Mouse (Mus musculus) megakaryocyte, adult 5-6 weeks (primary cell): ENCODE measurements around the gene Rbm24. TPM values are rescaled to one million over a fixed set of nuclear protein-coding genes. Genes with fewer than 3 reads are reported as not detected.

Experiments used
- ATAC-seq: 2 replicates; pipeline ENCODE4 v1.8.0; 2016; ENCODE audit warnings: mild to moderate bottlenecking, inconsistent platforms; ENCODE audit not compliant: poor library complexity, severe bottlenecking
- total RNA-seq, 2 experiments: library from RNA; stranded (forward) in 1 of 2; stranded (reverse) in 1 of 2; fragments of 153-499, 151-499 nt in 1 of 2; fragments of 221-1000, 200-1000 nt in 1 of 2; gene quantifications; 2 replicates each; pipeline versions ENCODE4 v1.2.3 to v1.2.4; 2015 to 2017

Rbm24 gene
- total RNA-seq, 2 experiments from 2014 or later = not detected

DNA sequence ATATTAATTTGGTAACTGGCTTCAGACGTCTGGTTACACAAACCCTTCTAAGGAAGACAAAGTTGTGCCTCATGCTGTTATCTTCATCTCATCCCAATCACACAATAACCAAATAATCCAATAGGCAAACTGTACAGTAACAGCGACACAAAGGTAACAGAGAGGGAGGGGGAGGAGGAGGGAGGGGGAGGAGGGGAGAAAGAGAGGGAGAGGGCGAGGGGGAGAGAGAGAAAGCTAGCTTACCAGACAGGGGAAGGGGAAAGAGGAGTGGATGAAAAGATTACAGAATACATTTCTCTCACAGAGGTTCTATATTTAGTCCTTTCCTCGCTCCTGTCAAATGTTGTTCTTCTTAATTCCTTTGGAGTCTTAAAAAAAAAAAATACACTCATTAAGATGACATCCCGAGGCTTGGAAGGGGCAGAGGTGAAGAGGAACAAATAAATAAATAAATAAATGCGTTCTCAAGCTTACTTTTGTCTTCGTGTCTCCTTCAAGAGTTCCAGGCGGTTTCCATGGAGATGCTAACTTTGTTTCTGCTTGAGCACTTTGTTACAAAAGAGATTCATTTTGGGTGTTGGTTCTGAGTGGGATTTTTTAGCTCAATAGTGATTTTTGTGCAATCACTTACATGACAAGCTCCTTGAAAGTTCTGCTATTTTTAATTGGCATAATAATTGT is 15.8 kb downstream of the Rbm24 start:
- no peak for ATAC-seq

DNA sequence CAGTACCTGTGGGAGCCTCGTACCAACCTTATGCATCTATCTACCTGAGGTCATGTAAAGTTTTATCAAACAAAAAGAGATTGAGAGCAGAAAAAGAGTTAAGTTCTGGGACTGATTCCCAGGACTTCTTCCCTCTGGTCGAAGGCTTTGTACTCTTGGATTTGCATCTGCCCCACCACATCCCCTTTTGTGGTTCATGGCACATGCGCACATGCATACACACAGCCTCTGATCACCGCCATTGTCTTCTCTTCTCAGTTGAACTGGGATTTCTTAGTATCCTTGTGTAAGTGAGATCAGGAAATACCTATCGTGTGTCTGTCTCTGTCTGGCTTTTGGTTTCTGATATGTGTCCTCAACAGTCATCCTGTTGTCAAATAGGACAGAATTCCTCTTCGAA is 20.7 kb downstream of the Rbm24 start:
- no peak for ATAC-seq

DNA sequence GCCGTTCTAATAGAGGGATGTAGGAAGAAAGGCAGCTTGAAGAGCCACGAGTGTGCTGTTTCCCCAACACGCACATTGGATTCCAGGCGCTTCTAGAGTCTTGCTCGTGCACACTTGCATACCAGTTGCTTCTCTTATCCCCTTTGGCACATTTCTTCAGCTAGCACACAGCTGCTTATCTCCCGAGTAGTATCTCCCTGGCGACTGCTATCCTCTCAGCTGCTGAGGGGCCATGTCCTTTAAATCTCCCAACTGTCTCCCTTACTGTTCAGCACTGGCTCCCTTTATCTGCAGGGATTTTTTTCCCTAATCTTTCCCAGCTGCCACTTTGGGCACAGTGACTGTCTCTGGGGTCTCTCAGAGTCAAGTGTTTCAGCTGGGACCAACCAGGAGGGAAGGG is 25.8 kb downstream of the Rbm24 start:
- ATAC-seq = no peak

DNA sequence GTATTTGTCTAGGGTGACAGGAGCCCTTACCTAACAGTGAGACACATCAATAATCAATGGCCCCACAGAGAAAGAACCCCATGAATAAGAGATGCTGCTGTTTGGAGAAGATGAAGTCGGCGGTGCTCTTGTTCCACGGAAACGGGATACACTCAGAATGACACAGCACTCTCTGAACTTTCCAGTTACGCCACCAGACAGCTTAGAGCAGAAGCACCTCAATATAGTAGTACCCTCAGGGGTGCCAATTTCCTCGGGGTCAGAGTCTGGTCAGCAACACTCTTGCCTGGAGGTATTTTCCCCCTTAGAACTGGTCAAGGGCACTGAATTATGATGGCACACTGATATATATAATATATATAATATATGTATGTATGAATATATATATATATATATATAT is 27.8 kb downstream of the Rbm24 start:
- no peak for ATAC-seq

DNA sequence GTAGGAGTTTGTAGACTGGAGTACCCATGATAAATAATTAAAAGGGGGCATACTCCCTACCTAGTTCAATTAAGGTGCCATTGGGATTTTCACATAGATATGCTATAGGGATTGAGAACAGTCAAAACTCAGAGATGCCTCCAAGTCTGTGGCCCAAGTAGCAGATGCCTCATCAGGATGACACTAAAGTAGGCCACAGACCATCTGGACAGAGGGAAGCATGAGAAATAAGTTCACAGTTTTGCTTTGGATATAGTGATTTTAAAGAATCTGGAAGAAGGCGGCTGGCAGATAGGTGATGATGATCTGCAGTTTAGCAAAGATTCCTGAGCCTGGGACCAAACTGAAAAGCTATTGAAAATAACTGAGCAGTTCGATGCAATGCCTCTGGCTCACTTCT is 30.0 kb downstream of the Rbm24 start:
- ATAC-seq = no peak

DNA sequence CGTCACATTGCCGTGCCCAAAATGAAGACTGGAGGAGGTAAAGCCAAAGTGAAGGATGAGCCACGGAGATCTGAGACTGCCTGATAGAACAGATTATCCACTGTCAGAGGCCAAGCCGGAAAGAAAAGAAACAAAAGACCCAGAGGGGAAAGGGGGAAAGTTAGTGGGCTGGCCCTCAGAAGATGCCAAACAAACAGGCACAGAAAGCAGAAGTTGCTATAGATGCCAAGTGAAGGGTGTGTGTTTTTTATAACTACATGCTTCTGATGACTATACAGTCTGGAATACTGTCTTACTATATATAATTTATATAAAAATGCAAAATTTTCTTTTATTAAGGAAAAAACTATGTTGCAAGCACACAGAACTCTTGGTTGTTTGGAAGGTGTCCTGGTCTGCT is 31.7 kb downstream of the Rbm24 start:
- ATAC-seq = no peak

DNA sequence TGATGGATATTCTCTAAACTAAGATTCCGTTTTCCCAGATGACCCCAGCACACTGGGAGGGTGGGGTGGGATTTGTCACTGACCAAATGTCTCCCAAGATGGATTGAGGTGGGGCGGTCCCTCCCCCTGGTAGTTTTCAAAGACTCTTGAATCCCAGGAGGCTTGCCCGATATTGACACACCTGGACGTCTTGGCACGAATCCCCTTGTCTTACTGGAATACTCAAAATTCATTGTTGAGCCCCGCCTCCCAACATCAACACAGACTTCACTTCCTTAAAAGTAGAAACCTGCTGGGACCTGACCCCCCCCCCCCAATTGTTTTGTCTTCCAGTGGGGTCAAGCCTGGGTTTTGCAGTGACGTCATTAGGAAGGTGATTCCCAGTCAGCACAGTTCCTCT is 32.4 kb downstream of the Rbm24 start:
- ATAC-seq = no peak

DNA sequence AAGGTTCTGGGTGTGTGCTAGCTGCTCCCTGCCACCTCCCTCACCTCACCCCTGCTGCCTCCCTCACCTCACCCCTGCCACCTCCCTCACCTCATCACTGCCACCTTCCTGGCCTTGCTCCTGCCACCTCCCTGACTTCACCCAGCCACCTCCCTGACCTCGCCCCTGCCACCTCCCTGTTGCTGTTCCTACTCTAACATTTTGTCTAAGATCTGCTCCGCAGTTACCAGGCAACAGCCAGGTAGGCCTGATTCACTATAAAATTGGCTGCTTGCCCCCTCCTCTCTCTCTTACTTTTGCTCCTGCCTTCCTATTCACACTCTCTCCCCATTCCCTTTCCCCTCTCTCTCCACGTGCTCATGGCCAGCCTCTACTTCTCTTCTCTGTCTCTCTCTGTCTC is 33.3 kb downstream of the Rbm24 start:
- ATAC-seq = no peak

DNA sequence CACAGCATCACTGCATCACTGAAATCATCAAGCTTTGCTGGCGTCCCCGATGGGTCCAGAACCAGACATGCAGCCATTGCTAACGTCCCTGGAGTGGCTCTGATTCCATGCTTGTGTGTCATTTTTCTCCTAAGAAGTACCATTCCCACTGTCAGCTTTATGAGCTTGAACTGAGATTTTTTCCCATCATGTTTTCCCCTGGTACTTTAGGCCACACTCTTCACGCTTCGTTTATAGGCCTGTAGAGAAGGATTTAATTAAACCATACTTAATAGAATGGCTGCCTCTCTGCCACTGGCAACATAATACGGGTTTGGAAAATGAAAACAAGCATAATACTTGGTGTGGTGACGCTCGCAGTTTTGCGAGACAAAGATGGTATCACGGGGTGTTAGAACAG is 41.3 kb downstream of the Rbm24 start:
- ATAC-seq = no peak

DNA sequence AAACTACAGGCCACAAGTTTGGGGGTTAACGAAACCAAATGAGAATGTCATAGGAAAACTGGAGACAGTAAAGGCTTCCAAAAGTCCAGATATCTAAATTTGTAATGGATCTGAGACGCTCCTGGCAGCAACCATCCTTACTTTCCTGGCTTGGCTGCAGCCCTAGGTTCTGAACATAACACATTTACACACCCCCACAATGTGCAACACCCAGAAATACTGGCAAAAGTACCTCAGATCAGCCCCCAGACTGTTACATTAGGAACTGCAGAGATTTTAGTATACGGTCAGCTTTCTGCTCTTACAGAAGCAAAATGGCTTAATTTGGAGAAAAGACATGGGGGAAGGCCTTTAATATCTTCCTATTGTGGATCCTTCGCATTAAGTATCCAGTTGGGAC is 44.0 kb downstream of the Rbm24 start:
- ATAC-seq = no peak

DNA sequence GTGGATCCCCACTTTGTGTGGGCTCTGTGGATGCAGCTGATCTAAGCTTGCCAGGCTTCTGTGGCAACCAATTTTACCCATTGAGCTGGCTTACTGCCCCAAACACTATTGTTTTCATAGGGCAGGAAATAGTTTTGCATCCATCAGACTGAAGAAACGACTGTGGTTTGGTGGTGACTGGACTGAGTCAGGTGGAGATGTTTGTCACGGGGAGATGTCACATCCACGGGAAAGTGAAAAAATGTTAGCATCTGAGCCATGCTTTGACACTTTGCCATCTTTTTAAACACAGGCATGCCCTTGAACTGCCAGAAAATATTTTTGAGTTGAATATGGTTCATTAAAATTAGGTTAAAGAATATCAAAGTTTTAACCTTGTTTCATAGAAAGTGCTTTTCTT is 45.5 kb downstream of the Rbm24 start:
- no peak for ATAC-seq

DNA sequence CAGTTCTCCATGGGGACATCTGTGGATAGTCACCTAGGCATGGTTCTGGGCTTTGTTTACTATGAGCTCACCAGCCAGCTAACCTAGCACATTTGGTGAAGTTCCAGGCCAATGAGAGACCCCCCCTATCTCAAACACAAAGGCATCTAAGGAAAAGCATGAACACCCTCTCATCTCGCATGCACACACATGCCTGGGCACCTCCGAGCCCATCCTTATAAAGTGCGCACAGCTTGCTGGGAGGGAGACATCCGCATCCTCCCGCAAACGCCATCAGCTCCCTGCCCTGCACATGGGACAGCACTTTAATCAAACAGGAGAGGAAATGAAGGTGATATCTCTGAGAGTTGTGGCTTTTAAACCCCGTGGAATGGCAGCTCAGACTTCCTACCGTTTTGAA is 50.0 kb downstream of the Rbm24 start:
- ATAC-seq = no peak

DNA sequence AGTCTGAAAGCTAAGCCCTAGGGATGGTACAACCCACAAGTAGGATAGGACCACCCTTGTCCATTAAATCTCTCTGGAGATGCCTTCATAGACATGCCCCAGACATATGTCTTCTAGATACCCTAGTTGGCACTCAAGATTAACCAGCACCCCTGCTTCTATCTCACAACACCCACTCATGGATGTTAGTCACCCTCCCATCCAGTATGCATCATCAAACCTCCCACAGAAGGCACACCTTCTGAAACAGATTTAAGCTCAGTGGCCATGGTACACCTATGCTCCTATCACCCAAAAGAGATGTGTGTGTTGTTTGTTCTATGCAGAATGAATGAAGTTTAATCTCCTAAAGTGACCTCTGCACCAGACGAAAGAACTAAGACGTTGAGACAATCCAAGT is 51.3 kb downstream of the Rbm24 start:
- ATAC-seq = no peak

Other genes with a start within 250 kb of the Rbm24 start
- not detected in 2 replicates for gene Stmnd1, start 144.7 kb upstream of the Rbm24 start, total RNA-seq (2015)
- gene Stmnd1, start 144.7 kb upstream of the Rbm24 start, total RNA-seq (2017) = not detected in 2 replicates
- not detected in 2 replicates for gene Cap2, start 83.4 kb downstream of the Rbm24 start, total RNA-seq (2015)
- not detected in 2 replicates for gene Cap2, start 83.4 kb downstream of the Rbm24 start, total RNA-seq (2017)